Mouse (Mus musculus) megakaryocyte, embryonic 14.5 days (primary cell): ENCODE measurements at regions not wholly inside any gene's neighbourhood (a gene's known extent, or its start where the extent isn't known, plus 50 kb on each side); places are given as distances from the start of the nearest gene placed in this dataset.

Source experiments
- FLI1 ChIP-seq: IDR thresholded peaks from 2 replicates; pipeline ENCODE4 v1.6.1; 2012; ENCODE audit warnings: low read length, inconsistent platforms, mixed read lengths
- GATA1 ChIP-seq: IDR thresholded peaks from 3 replicates; pipeline ENCODE4 v1.6.1; 2012; ENCODE audit warnings: mixed read lengths, low read length, inconsistent platforms, borderline replicate concordance

- TF ChIP-seq FLI1 (no peak), GATA1 (no peak)
Observed at GRCm38 (mm10) chr1:190041096-190041706, 119.0 kb upstream of the Smyd2 start.
